Mouse (Mus musculus) left cerebral cortex, adult 8-10 months (tissue): Measurements from ENCODE around the gene Llcfc1. TPM values are rescaled to one million over a fixed set of nuclear protein-coding genes. Genes with fewer than 3 reads are reported as not detected.

Source experiments
- DNase-seq, 2 experiments: peaks; one replicate each; pipeline ENCODE4 v3.0.0; 2022; ENCODE audit warnings: low spot score in 2 of 2
- total RNA-seq, 4 experiments: library from RNA; stranded (reverse); gene quantifications; 2 replicates each; pipeline ENCODE4 v1.2.4; 2022

Llcfc1 gene
- total RNA-seq, 4 experiments from 2014 or later, result not detected

DNA sequence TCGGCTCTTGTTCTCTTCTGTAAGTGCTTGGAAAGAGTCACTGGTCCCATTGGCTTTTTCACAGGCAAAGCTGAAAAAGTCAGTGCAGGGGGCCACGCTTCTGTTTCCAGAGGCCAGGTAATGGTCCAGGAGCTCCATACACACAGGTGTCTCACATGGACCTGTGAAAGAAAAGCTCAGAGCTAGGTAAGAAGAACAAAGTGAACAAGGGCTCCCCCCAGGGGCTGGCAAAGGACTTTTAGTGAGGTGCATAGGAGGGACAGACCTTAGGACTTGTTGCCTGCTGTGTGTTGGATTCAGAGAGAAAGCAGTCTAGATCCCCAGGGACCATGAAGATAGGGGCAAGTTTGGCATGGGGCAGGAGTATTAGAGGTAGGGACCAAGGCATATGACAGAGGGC, 18.7 kb downstream of the Llcfc1 start:
- DNase-seq, result no peak

DNA sequence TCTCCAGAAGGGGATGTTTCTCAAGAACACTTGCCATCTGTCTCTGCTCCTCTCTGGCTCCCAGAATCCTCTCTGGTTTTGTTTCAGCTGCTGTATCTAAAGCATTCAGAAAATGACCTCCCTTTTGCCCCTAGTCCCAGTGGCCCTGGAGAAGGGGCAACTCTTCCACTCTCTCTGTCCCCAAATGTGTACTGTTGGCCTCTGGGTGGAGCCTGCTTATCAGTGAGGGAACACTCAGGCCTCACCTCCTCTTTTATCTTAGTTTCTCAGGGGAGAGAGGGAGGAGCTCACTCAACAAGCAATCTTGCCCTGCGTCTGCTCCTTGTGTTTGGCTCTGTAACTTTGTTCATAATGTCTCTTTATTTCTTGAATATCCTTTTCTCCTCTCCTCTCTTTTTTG, 19.9 kb downstream of the Llcfc1 start, which contains the start of gene Kel:
Gene Kel, minus strand, starts transcription at position 217 of the 400 bp plus-strand sequence.
- no peak for DNase-seq

DNA sequence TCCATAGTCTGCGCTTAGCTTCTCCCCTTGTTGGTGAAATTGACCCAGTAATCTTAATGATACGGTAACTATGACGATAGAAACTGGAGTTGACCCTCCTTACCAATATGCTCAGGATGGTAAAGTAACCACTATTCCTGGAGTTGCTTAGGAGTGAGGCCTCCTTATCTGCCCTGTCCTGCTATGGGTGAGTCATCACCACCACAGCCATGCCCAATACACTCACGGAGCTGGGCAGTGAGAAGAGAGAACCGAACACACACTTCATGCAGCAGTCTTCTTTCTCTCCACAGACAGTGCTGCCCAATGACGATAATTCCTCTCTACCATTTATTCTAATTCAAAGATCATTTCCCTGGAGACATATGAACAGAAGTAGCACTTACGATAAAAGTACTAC, 22.0 kb downstream of the Llcfc1 start:
- DNase-seq, result no peak

DNA sequence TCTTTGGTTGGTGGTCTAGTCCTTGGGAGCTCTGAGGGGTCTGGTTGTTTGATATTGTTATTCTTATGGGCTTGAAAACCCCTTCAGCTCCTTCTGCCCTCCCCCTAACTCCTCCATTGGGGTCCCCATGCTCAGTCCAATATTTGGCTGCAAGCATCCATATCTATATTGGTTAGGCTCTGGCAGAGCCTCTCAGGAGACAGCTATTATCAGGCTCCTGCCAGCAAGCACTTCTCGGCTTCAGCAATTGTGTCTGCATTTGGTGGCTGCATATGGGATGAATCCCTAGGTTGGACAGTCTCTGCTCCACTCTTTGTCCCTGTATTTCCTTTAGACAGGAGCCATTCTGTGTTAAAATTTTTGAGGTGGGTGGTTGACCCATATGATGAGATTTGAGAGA, 26.1 kb downstream of the Llcfc1 start:
- no peak for DNase-seq

GRCm38 (mm10) chr6:41721430-41721829, 37.2 kb downstream of the Llcfc1 start:
- DNase-seq, result no peak

- no peak for DNase-seq
Measured at GRCm38 (mm10) chr6:41727989-41728609, 43.9 kb downstream of the Llcfc1 start.

GRCm38 (mm10) chr6:41734719-41735470, 50.7 kb downstream of the Llcfc1 start:
- no peak for DNase-seq

Other genes starting within 250 kb of the Llcfc1 start
- gene Gm10334, start 238.3 kb upstream of the Llcfc1 start, total RNA-seq, result 1 to 10 TPM in 2 of 4 experiments, under 1 TPM in 1, not detected in 1; 0.66 to 1.3 (median 1.2) TPM
- gene Prss1, start 225.5 kb upstream of the Llcfc1 start, total RNA-seq, result not detected
- gene Prss2, start 162.6 kb upstream of the Llcfc1 start, total RNA-seq, result not detected
- 100 to 1,000 TPM; 120 to 138 (median 128) TPM for gene Ephb6, start 78.9 kb upstream of the Llcfc1 start, total RNA-seq
- gene Trpv6, start 48.0 kb upstream of the Llcfc1 start, total RNA-seq, result 1 to 10 TPM; 2.3 to 2.8 (median 2.6) TPM
- gene Trpv5, start 3.7 kb upstream of the Llcfc1 start, total RNA-seq, result not detected
- not detected for gene Kel, start 19.9 kb downstream of the Llcfc1 start, total RNA-seq
- not detected for gene Olfr459, start 90.7 kb downstream of the Llcfc1 start, total RNA-seq
- gene Pip, start 163.1 kb downstream of the Llcfc1 start, total RNA-seq, result not detected
- not detected for gene Sval2, start 168.6 kb downstream of the Llcfc1 start, total RNA-seq